Mouse (Mus musculus) cortical plate, adult 2 months (tissue): Measurements from ENCODE around the gene Ldlrad1.

Experiments used
- CTCF ChIP-seq: fragments of 200-500 bp; IDR thresholded peaks from 2 replicates; pipeline ENCODE4 v1.5.1; 2011; ENCODE audit warnings: mild to moderate bottlenecking, control low read depth, low read length; ENCODE audit not compliant: insufficient read depth; ENCODE audit errors: extremely low read depth
- POLR2A ChIP-seq: fragments of 200-500 bp; IDR thresholded peaks from 2 replicates; pipeline ENCODE4 v1.6.1; 2011; ENCODE audit warnings: mild to moderate bottlenecking, low read length, control low read depth; ENCODE audit not compliant: insufficient read depth; ENCODE audit errors: extremely low read depth

DNA sequence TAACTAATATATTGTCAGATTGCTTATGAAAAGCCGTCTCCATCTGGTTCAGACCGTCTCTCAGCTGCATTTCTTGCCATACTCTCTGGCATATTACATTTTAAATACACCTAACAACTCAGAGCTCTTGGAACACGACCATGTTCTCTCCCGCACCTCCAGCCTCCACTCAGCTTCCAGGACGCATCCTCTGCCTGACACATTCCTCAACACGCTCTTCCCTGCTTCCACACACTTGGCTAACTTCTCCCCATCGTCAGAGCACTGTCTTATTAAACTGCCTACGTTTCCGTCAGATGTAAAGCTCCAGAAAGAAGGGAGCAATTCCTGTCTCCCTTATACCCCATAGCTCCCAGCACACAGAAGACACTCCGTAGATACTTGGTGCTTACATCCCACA is 45.6 kb upstream of the Ldlrad1 start:
- TF ChIP-seq CTCF, result no peak
- no peak for TF ChIP-seq POLR2A
